Mouse (Mus musculus): Measurements from ENCODE around the gene Slc35b3.
A peak's percentile ranks its signal among the peaks of the same experiment; 100 is the strongest.

Gene Slc35b3

GRCm38 (mm10) chr13:38960063-38961050 is at the start of gene Slc35b3:
Slc35b3 (minus strand) TSS chr13:38960875.
- DNase-seq (ENCODE audit: low read depth, low spot score): peak; percentile 90

GRCm38 (mm10) chr13:39010280-39010679 is 49.6 kb upstream of the Slc35b3 start:
- DNase-seq (ENCODE audit: low read depth, low spot score): no peak

GRCm38 (mm10) chr13:39003101-39003762 is 42.6 kb upstream of the Slc35b3 start:
- DNase-seq (ENCODE audit: low read depth, low spot score): no peak

GRCm38 (mm10) chr13:39002424-39002823 is 41.7 kb upstream of the Slc35b3 start:
- DNase-seq (ENCODE audit: low read depth, low spot score): no peak

- DNase-seq (ENCODE audit: low read depth, low spot score): no peak
Observed at GRCm38 (mm10) chr13:39001434-39001833, 40.8 kb upstream of the Slc35b3 start.

- DNase-seq (ENCODE audit: low read depth, low spot score): peak; percentile 42
Observed at GRCm38 (mm10) chr13:38998958-38999357, 38.3 kb upstream of the Slc35b3 start.

- DNase-seq (ENCODE audit: low read depth, low spot score): peak; percentile 26
Observed at GRCm38 (mm10) chr13:38992529-38992928, 31.9 kb upstream of the Slc35b3 start.

- no peak for DNase-seq (ENCODE audit: low read depth, low spot score)
Observed at GRCm38 (mm10) chr13:38983751-38984150, 23.1 kb upstream of the Slc35b3 start.

GRCm38 (mm10) chr13:38980900-38981299 is 20.2 kb upstream of the Slc35b3 start:
- DNase-seq (ENCODE audit: low read depth, low spot score): no peak

GRCm38 (mm10) chr13:38976978-38977377 is 16.3 kb upstream of the Slc35b3 start:
- no peak for DNase-seq (ENCODE audit: low read depth, low spot score)

- no peak for DNase-seq (ENCODE audit: low read depth, low spot score)
Observed at GRCm38 (mm10) chr13:38975853-38976252, 15.2 kb upstream of the Slc35b3 start.

GRCm38 (mm10) chr13:38972602-38973001 is 11.9 kb upstream of the Slc35b3 start:
- no peak for DNase-seq (ENCODE audit: low read depth, low spot score)

- no peak for DNase-seq (ENCODE audit: low read depth, low spot score)
Observed at GRCm38 (mm10) chr13:38971047-38971446, 10.4 kb upstream of the Slc35b3 start.

- no peak for DNase-seq (ENCODE audit: low read depth, low spot score)
Observed at GRCm38 (mm10) chr13:38967518-38967917, 6.8 kb upstream of the Slc35b3 start.

- DNase-seq (ENCODE audit: low read depth, low spot score): no peak
Observed at GRCm38 (mm10) chr13:38966922-38967448, 6.3 kb upstream of the Slc35b3 start.

GRCm38 (mm10) chr13:38962771-38963170 is 2.1 kb upstream of the Slc35b3 start:
- no peak for DNase-seq (ENCODE audit: low read depth, low spot score)

GRCm38 (mm10) chr13:38958037-38958436 is 2.6 kb downstream of the Slc35b3 start:
- DNase-seq (ENCODE audit: low read depth, low spot score): no peak

GRCm38 (mm10) chr13:38946296-38947012 is 14.2 kb downstream of the Slc35b3 start:
- no peak for DNase-seq (ENCODE audit: low read depth, low spot score)

GRCm38 (mm10) chr13:38945767-38946166 is 14.9 kb downstream of the Slc35b3 start:
- no peak for DNase-seq (ENCODE audit: low read depth, low spot score)

GRCm38 (mm10) chr13:38944951-38945350 is 15.7 kb downstream of the Slc35b3 start:
- DNase-seq (ENCODE audit: low read depth, low spot score): no peak

GRCm38 (mm10) chr13:38941786-38942185 is 18.9 kb downstream of the Slc35b3 start:
- no peak for DNase-seq (ENCODE audit: low read depth, low spot score)

- DNase-seq (ENCODE audit: low read depth, low spot score): no peak
Observed at GRCm38 (mm10) chr13:38941280-38941679, 19.4 kb downstream of the Slc35b3 start.
